Mouse (Mus musculus): Measurements from ENCODE around the gene Tiam1. TPM values are rescaled to one million over a fixed set of nuclear protein-coding genes. Genes with fewer than 3 reads are reported as not detected.

The Tiam1 gene
- total RNA-seq, 2 experiments from 2014 or later, result 6.4 to 7.1 TPM

DNA sequence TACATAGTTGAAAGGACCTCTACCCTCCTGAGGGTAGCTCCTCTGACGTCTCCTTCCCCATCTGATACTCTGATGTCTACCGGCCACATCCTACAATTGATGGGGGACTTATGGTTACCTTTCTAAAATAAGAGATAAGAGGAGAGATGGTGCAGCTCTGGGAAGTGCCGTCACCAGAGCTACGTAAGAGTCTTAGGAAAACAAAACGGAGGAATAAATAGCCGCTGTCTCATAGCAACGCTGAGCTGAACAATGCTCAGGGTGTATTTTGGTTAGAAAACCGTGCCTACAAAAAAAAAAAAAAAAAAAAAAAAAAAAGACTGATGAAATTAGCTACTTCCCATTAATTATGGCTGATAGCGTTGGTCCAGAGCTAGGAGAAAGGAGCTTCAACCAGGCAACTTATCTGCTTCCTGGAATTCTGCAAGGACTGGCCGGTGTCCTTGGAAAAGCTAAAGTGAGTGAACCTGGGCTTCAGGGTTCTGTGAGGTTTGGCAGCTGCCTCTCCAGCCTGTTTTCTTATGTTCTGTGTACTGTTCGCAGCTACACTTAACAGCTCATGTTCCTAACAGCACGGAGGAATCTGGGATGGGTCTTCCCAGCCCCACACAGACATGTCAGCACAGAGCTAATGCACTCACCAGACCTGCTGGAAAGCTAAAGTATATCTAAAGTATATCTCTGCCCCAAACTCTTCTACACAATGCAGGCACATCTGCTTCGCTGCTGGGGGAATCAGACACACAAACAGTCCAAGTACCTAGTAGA, 26.5 kb upstream of the Tiam1 start:
- DNase-seq, result no peak
- no peak overlapping the region for H3K27ac ChIP-seq
- TF ChIP-seq CTCF (IDR thresholded peaks at IDR 0.05), result no peak
- H3K4me3 ChIP-seq, result no peak overlapping the region
- intact Hi-C loops (cut with DNase I), result loop anchor here (5.0 kb wide), 2 partner anchors 223 to 398 kb away; no protein-coding TSS in a partner anchor

DNA sequence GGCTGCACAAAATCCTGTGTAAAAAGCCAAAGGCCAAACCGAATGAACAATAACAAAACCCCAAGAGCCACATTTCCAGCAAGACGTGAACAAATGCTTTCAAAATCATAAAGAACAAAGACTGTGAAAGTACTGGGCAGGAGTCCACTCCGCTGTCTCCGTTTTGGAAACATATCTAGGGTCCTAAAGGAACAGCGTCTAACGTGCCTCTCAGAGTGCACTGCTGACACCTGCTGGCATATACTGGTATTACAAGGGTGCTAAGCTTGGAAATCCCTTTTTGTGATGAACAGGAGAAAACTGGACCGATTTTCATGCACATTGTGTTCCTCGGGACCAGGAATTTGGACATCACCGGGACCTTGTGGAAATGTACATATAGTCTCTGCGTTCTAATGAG, 24.1 kb upstream of the Tiam1 start:
- peak; percentile 67 for DNase-seq
- Histone ChIP-seq H3K4me3 (no peak overlapping the region), H3K27ac (no peak overlapping the region)
- TF ChIP-seq CTCF (IDR thresholded peaks at IDR 0.05), result peak; percentile 100; the same call in 1 of the 2 replicates
- intact Hi-C loops (cut with DNase I), result loop anchor here (1.0 to 5.0 kb wide), 3 partner anchors 220 to 395 kb away; no protein-coding TSS in a partner anchor

DNA sequence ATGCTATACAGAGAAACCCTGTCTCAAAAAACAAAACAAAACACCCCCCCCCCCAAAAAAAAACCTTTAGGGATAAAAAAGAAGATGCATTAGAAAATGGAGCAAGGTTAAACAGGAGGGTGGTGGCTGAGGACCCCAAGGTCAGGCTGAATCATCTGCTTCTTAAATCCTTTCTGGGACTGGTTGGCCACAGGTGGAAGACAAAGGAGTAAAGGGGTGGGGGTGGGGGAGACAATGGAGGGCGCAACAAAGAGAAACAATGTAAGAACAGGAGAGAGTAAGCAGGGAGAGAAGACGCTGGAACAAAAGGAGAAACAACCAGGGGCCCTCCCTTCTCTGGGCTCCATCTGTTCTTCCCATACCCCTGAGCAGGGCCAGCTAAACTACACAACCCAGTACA, 21.9 kb upstream of the Tiam1 start:
- no peak for DNase-seq
- Histone ChIP-seq H3K4me3 (no peak overlapping the region), H3K27ac (no peak overlapping the region)
- TF ChIP-seq CTCF (IDR thresholded peaks at IDR 0.05), result no peak
- intact Hi-C loops (cut with DNase I), result loop anchor here (5.0 kb wide), 2 partner anchors 218 to 393 kb away; no protein-coding TSS in a partner anchor

DNA sequence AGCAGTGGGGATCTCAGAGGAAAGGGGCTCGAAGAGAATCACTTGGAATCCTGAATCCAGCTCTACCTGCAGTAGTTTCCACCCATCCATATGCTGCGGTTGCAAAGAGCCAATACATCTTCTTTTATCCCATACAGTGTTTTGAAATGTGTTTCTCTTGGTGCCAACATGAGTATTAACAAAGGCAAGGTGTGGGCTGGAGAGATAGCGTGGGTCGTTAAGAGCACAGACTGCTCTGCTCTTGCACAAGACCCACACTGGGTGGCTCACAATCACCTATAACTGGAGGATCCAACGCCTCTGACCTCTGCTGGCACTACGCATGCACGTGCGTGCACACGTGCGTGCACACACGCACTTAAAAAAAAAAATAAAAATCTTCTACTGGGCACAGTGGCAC, 21.4 kb upstream of the Tiam1 start:
- no peak for TF ChIP-seq CTCF (IDR thresholded peaks at IDR 0.05)
- no peak for DNase-seq
- intact Hi-C loops (cut with DNase I), result loop anchor here (5.0 kb wide), 2 partner anchors 218 to 393 kb away; no protein-coding TSS in a partner anchor
- no peak overlapping the region for H3K27ac ChIP-seq
- no peak overlapping the region for H3K4me3 ChIP-seq

DNA sequence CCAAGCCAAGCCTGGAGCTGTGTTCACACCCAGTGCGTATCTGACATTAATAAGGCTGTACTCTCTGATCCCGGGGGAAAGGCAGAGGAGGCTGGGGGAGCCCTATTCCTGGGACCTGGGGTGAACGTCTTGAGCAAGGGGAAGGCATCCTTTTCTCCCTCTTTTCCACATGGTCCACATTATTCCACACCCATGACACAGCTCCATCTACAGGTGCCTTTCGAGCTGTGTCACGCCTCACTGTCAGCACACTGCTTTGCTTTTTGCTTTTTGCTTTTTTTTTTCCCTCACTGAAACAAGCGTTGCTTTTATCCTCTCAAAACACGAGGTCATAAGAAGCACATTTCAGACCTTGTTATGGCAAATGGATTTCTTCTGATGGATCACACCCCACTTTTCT, 11.5 kb upstream of the Tiam1 start:
- intact Hi-C loops (cut with DNase I), result no loop called here
- Histone ChIP-seq H3K27ac (no peak overlapping the region), H3K4me3 (no peak overlapping the region)
- peak; percentile 5; the same call in 1 of the 2 replicates for TF ChIP-seq CTCF (IDR thresholded peaks at IDR 0.05)
- no peak for DNase-seq

DNA sequence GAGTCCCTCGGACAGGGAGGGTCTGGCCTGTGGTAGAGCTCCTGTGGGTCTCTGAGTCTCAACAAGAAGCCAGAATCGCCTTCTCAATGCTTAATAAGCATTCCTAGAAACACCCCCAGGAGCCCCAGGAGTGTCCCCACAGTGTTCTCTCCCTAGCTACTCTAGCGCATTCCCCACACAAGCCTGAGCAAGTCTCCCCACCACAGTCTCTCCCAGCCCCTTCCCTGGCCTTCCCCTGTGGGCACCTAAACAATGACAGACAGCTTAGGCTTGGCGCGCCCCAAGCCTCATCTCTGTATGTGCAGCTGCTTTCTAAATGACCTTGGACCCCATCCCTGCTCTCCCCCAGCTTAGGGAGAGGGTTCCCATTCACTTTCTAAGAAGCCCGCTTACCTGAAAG, 7.3 kb upstream of the Tiam1 start:
- Histone ChIP-seq H3K27ac (no peak overlapping the region), H3K4me3 (no peak overlapping the region)
- intact Hi-C loops (cut with DNase I), result no loop called here
- no peak for TF ChIP-seq CTCF (IDR thresholded peaks at IDR 0.05)
- DNase-seq, result no peak

DNA sequence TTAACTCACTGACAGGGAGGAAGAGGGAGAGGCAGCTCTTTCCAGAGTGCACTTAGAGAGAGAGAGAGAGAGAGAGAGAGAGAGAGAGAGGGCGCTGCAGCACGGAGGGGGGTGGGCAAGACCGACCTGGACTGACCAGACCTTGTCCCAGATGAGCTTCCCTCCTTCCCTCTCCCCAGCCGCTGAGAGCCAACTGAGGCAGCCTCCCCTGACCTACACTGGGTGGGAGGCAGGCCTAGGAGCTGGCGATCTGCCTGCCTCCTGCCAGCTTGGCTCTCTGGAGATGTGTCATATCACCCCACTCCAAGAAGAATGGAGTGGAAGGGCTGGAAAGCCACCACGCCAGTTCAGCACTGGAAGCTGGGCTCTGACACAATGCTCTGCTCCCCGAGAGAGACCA, 6.6 kb upstream of the Tiam1 start:
- DNase-seq, result no peak
- intact Hi-C loops (cut with DNase I), result no loop called here
- Histone ChIP-seq H3K27ac (no peak overlapping the region), H3K4me3 (no peak overlapping the region)
- no peak for TF ChIP-seq CTCF (IDR thresholded peaks at IDR 0.05)

DNA sequence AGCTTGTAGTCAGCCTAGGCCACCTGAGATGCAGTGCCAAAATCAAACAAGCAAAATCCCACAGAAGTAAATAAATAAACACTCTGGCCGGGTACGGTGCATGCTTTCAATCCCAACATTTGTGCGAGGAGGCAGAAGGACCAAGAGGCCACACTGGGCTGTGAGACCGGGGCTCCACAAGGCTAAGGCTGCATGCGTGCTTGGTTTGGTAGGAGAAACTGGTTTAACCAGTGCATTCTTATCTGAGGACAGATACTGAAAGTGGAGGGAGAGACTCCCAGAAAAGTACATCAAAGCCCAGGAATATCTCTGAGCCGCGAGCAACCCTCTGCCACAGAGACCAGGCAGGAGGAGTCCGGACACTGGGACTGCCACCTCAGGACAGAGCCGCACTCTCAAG, 5.8 kb upstream of the Tiam1 start:
- DNase-seq, result no peak
- H3K4me3 ChIP-seq, result no peak overlapping the region
- TF ChIP-seq CTCF (IDR thresholded peaks at IDR 0.05), result no peak
- intact Hi-C loops (cut with DNase I), result no loop called here
- no peak overlapping the region for H3K27ac ChIP-seq

DNA sequence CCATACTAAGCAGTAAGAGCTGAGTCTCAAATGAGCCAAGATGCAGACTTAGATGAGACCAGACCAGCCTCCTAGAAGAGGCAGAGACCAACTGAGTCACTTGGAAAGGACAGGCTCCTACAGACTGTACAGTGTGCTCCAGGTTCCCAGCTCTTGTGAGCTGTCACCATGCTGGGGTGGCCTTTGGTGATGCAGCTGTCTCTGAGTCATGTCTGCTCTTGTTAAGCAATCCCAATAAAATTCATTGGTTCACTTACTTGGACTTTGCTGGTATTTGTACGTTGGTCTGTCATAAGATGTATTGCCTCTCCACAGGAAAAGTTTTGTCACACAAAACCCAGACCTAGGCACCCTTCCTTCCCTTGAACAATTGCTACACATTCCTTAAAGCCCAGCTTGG, 1.7 kb upstream of the Tiam1 start:
- no peak for TF ChIP-seq CTCF (IDR thresholded peaks at IDR 0.05)
- no peak overlapping the region for H3K27ac ChIP-seq
- intact Hi-C loops (cut with DNase I), result no loop called here
- H3K4me3 ChIP-seq, result no peak overlapping the region
- DNase-seq, result no peak

DNA sequence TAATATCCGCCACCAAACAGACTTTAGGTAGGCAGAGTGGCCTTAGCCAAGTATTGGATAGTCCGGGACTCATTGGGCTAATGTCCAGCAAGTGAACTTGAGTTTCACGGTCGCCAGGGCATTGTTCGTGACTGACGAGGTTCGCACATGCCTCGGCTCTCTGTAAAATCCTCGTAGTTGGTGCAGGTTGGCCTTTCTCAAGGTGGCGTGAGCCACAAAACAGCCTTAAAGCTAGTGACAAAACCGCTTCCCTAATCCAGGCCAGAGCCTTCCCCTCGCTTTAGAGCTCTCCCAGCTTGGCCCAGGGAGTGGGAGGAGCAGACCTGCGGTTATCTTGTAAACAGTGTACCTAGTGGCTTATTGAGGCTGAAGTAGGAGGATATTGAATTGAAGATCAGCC, 972 bp upstream of the Tiam1 start:
- intact Hi-C loops (cut with DNase I), result no loop called here
- no peak overlapping the region for H3K27ac ChIP-seq
- TF ChIP-seq CTCF (IDR thresholded peaks at IDR 0.05), result no peak
- peak overlapping the region; percentile 72 for H3K4me3 ChIP-seq
- no peak for DNase-seq

DNA sequence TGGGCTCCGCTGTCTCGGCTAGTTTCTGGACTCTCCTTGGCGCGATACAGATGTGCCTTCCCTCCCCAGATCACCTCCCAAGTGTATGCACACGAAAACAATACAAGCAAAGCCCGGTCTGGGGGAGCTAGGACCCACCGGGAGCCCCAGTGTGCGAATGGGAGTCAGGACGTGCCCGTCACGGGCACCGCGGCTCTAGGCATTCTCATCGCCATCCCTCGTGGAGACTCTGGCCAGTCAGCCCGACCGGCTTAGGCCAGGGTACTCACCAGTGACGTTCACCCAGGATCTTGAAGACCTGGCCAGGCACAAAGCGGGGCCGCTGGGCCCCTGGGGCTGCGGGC, 181 bp downstream of the Tiam1 start:
- intact Hi-C loops (cut with DNase I), result no loop called here
- DNase-seq, result no peak
- TF ChIP-seq CTCF (IDR thresholded peaks at IDR 0.05), result no peak
- peak overlapping the region; percentile 72 for H3K4me3 ChIP-seq
- no peak overlapping the region for H3K27ac ChIP-seq

DNA sequence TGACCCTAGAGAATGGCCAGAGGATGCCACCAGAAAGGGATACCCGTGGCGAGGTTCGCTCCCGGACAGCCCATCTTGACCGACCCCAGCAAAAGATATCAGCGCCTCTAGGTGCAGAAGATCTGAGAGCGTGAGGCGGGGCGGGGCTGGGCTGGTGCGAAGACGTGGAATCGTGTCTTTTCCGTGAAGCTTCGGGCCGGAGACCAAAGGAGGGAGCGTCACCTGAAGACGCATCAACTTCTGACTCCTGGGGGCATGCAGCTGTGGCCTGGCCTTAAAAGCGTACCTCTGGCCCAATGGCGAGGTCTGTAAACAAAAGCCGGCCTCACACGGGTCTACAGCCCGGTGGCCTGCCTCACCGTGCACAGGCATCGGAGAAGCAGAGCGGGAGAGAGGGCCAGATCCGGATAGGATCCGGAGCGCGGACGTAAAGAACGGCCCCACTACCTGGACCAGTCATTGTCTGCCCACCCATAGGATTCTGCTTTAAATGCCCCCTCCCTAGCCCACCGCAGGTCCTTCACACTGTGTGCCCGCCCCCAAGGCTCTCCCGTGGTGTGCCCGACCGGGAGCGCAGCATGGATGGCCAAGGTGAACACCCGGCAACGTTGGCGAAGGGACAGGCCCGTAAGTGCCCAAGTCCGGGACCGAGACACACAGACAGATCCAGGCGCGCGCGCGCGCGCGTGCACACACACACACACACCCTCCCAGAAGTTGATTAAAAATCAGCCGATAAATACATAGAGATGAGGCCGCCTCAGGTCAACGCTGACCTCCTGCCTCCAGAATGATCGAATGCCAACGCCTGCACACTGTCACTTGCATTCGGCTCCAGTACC, 774 bp downstream of the Tiam1 start:
- intact Hi-C loops (cut with DNase I), result no loop called here
- peak; percentile 41 for DNase-seq
- no peak for TF ChIP-seq CTCF (IDR thresholded peaks at IDR 0.05)
- H3K27ac ChIP-seq, result no peak overlapping the region; the same call in 1 of the 2 replicates
- peak overlapping the region; percentile 72 for H3K4me3 ChIP-seq

DNA sequence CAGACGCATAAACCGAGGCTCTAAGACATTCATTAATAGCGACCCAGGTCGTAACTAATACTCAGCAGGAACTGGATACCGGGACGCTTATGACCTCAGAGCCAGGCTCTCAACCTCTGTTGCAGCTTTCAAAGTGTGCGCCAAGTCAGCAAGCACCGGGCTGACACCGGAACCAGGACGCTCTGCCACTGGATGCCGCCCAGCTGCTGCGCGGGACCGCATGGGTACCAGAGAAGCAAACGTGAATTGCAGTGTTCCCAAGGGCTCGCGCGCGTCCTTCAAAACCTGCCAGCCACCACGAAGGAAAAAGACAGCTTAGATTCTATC, 1.4 kb downstream of the Tiam1 start:
- intact Hi-C loops (cut with DNase I), result no loop called here

More for the DNA sequence above, 1.4 kb downstream of the Tiam1 start:
- H3K4me3 ChIP-seq, result peak overlapping the region; percentile 72
- no peak for TF ChIP-seq CTCF (IDR thresholded peaks at IDR 0.05)
- H3K27ac ChIP-seq, result no peak overlapping the region
- DNase-seq, result peak; percentile 57

Measured in gastrocnemius, adult 2 months (tissue).